Mouse (Mus musculus): ENCODE measurements around the gene Ugt1a6b. TPM values are rescaled to one million over a fixed set of nuclear protein-coding genes. Genes with fewer than 3 reads are reported as not detected.

The Ugt1a6b gene
- total RNA-seq, 2 experiments from 2014 or later: 0.30 TPM; not detected in 1

GRCm38 (mm10) chr1:88259643-88260024, 156.6 kb downstream of the Ugt1a6b start:
- DNase-seq (ENCODE audit: low spot score in 2 of 2): no peak

GRCm38 (mm10) chr1:88260114-88260513, 157.1 kb downstream of the Ugt1a6b start:
- no peak for DNase-seq (ENCODE audit: low spot score in 2 of 2)

GRCm38 (mm10) chr1:88260604-88261377, 157.7 kb downstream of the Ugt1a6b start:
- no peak for DNase-seq (ENCODE audit: low spot score in 2 of 2)

- DNase-seq (ENCODE audit: low spot score in 2 of 2): no peak
These were observed 158.7 kb downstream of the Ugt1a6b start for GRCm38 (mm10) chr1:88261706-88262105.

GRCm38 (mm10) chr1:88262255-88262654, 159.2 kb downstream of the Ugt1a6b start:
- DNase-seq (ENCODE audit: low spot score in 2 of 2): no peak

GRCm38 (mm10) chr1:88262961-88263360, 159.9 kb downstream of the Ugt1a6b start:
- DNase-seq (ENCODE audit: low spot score in 2 of 2): no peak

GRCm38 (mm10) chr1:88263778-88264177, 160.7 kb downstream of the Ugt1a6b start:
- no peak for DNase-seq (ENCODE audit: low spot score in 2 of 2)

GRCm38 (mm10) chr1:88264237-88264868, 161.3 kb downstream of the Ugt1a6b start:
- no peak for DNase-seq (ENCODE audit: low spot score in 2 of 2)

- DNase-seq (ENCODE audit: low spot score in 2 of 2): no peak
These were observed 161.8 kb downstream of the Ugt1a6b start for GRCm38 (mm10) chr1:88264869-88265240.

GRCm38 (mm10) chr1:88266123-88266522, 163.1 kb downstream of the Ugt1a6b start:
- no peak for DNase-seq (ENCODE audit: low spot score in 2 of 2)

- DNase-seq (ENCODE audit: low spot score in 2 of 2): no peak
These were observed 164.4 kb downstream of the Ugt1a6b start for GRCm38 (mm10) chr1:88267489-88267888.

GRCm38 (mm10) chr1:88268070-88268469, 165.0 kb downstream of the Ugt1a6b start:
- no peak for DNase-seq (ENCODE audit: low spot score in 2 of 2)

Other genes with a start within 250 kb of the Ugt1a6b start
- gene Dgkd, start 250.0 kb upstream of the Ugt1a6b start, total RNA-seq (2021): 10 to 100 TPM; 96.9 to 97.1 TPM
- gene Usp40, start 94.7 kb upstream of the Ugt1a6b start, total RNA-seq (2021): 10 to 100 TPM; 19.1 to 21.6 TPM
- not detected for gene Ugt1a10, start 47.9 kb upstream of the Ugt1a6b start, total RNA-seq (2021)
- gene Ugt1a9, start 32.5 kb upstream of the Ugt1a6b start, total RNA-seq (2021): not detected
- not detected for gene Ugt1a8, start 15.4 kb upstream of the Ugt1a6b start, total RNA-seq (2021)
- gene Ugt1a7c, start 8.2 kb upstream of the Ugt1a6b start, total RNA-seq (2021): under 1 TPM; 0.21 to 0.44 TPM
- gene Ugt1a6a, start 31.6 kb downstream of the Ugt1a6b start, total RNA-seq (2021): 1 to 10 TPM; 1.4 to 2.1 TPM
- not detected for gene Ugt1a5, start 62.8 kb downstream of the Ugt1a6b start, total RNA-seq (2021)
- gene Ugt1a2, start 97.3 kb downstream of the Ugt1a6b start, total RNA-seq (2021): not detected
- 1 to 10 TPM; 1.2 TPM for gene Dnajb3, start 102.5 kb downstream of the Ugt1a6b start, total RNA-seq (2021)
- gene Ugt1a1, start 108.7 kb downstream of the Ugt1a6b start, total RNA-seq (2021): not detected
- under 1 TPM in 1 of 2 experiments, not detected in 1; 0.58 TPM for gene Mroh2a, start 123.7 kb downstream of the Ugt1a6b start, total RNA-seq (2021)
- 10 to 100 TPM; 46.6 to 48.6 TPM for gene Hjurp, start 174.4 kb downstream of the Ugt1a6b start, total RNA-seq (2021)
- under 1 TPM; 0.26 to 0.30 TPM for gene Trpm8, start 174.4 kb downstream of the Ugt1a6b start, total RNA-seq (2021)

Measured in left cerebral cortex, adult 18-20 months (tissue).